Mouse (Mus musculus) testis, adult 2 months (tissue): Measurements from ENCODE around the gene Hoxa13.

ENCODE experiments used
- CTCF ChIP-seq: fragments of 200-500 bp; IDR thresholded peaks from 2 replicates; pipeline ENCODE4 v1.5.1; 2012; ENCODE audit warnings: low read depth, mild to moderate bottlenecking, inconsistent platforms, low read length, moderate library complexity; ENCODE audit not compliant: control insufficient read depth, insufficient read depth, insufficient replicate concordance
- POLR2A ChIP-seq: fragments of 200-500 bp; IDR thresholded peaks from 2 replicates; pipeline ENCODE4 v1.6.1; 2012; ENCODE audit warnings: low read depth, mild to moderate bottlenecking, inconsistent platforms, low read length, moderate library complexity; ENCODE audit not compliant: control insufficient read depth

- TF ChIP-seq CTCF: no peak
- no peak for TF ChIP-seq POLR2A
Observed at GRCm38 (mm10) chr6:52274576-52274975, 13.9 kb upstream of the Hoxa13 start.
